Mouse (Mus musculus): ENCODE results near the gene 1700023F06Rik. TPM values are rescaled to one million over a fixed set of nuclear protein-coding genes. Genes with fewer than 3 reads are reported as not detected.

Gene 1700023F06Rik
- not detected in 2 replicates for polyA plus RNA-seq (2012; ENCODE audit: low replicate concordance)

GRCm38 (mm10) chr11:103208458-103208857 is at the start of gene 1700023F06Rik:
TSS of gene 1700023F06Rik (minus strand) at chr11:103208558.

DNA sequence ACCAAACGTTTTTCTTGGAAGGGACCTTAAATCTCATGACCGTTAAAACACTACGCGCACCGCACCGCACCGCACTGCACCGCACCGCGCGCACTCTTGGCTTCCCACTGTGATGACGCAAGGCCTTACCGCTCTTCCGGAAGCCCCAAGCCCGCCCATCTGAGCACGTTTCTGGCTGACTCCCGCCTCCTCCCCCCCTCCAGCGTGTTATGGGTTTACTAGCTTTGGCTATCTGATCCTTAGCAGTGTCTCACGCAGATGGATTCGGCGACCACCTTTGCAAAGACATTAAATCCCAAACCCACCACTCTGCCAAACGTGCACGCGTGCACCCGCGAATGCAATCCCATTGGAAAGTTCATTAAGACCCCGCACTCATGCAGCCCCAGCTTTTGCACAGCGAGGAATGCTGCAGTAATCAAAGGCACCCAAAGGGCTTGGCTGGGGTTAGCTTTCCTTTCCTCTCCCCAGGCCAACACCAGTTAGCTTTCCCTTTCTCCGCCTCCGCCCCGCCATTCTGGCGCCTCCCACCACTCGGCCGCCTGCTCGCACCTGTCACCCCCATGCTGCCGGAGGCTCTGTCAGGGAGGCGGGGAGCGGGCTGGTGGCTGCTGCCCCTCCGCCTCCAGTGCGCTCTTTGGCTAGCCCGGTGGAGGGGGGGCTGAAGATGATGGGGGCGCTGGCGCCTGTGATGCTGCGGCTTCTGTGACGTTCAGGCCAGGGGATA is 9.6 kb upstream of the 1700023F06Rik start, which contains the start of gene Spata32:
TSS of gene Spata32 (minus strand) at position 643 of the 727 bp plus-strand sequence.

DNA sequence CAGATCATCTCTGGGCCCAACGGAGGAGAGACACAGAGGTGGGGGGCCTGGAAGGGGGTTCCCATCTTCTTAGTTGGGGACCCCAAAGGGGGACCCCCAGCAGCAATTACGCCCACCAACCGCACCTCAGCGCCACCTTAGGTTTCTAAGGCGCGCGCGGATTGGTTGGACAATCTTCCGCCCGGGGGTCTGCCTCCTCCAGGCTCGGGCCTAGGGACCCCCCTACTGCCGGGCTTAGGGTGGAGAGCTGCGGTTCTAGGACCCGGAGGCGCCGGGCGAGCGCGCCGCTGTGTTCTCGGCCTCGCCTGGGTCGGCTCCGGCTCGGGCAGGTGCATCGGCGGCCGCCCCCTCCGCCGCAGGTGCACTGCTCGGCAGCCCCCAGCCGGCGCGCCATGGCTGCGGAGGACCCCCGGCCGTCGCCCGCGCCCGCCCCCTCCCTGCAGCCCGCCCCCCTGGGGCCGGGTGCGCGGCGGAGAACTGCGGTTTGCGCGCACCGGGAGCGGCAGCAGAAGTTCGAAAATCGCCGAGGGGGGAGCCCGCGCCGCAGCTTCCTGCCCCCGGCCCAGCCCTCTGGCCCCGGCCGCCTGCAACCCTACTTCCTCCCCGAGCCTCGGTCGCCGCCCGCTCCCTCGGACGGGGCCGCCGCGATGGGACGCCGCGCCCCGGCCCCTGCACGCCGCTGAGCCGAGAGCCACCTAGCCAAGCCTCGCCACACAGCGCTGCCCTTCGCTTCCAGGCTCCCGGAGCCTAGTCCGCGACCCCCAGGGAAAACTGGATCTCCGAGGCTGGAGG is 37.7 kb downstream of the 1700023F06Rik start, which contains the start of gene Fmnl1:
TSS of gene Fmnl1 (plus strand) at position 614 of the 792 bp plus-strand sequence.

Other genes with a start within 250 kb of the 1700023F06Rik start
- 2.2 and 23.9 TPM in 2 replicates for gene Nmt1, start 180.4 kb downstream of the 1700023F06Rik start, polyA plus RNA-seq (2012; ENCODE audit: low replicate concordance)
- 34.7 and 104 TPM in 2 replicates for gene Dcakd, start 180.2 kb downstream of the 1700023F06Rik start, polyA plus RNA-seq (2012; ENCODE audit: low replicate concordance)
- 0.51 and 0.59 TPM in 2 replicates for gene Plcd3, start 106.9 kb downstream of the 1700023F06Rik start, polyA plus RNA-seq (2012; ENCODE audit: low replicate concordance)
- 43.1 and 44.8 TPM in 2 replicates for gene Acbd4, start 106.9 kb downstream of the 1700023F06Rik start, polyA plus RNA-seq (2012; ENCODE audit: low replicate concordance)
- 10.6 and 12.4 TPM in 2 replicates for gene Hexim1, start 92.3 kb downstream of the 1700023F06Rik start, polyA plus RNA-seq (2012; ENCODE audit: low replicate concordance)
- 6.5 and 8.1 TPM in 2 replicates for gene Hexim2, start 76.1 kb downstream of the 1700023F06Rik start, polyA plus RNA-seq (2012; ENCODE audit: low replicate concordance)
- gene Fmnl1, start 37.5 kb downstream of the 1700023F06Rik start, polyA plus RNA-seq (2012; ENCODE audit: low replicate concordance) = 32.9 and 73.9 TPM in 2 replicates
- not detected in 2 replicates for gene Spata32, start 9.9 kb upstream of the 1700023F06Rik start, polyA plus RNA-seq (2012; ENCODE audit: low replicate concordance)
- 4.3 and 9.6 TPM in 2 replicates for gene Map3k14, start 58.9 kb upstream of the 1700023F06Rik start, polyA plus RNA-seq (2012; ENCODE audit: low replicate concordance)
- gene Arhgap27, start 155.1 kb upstream of the 1700023F06Rik start, polyA plus RNA-seq (2012; ENCODE audit: low replicate concordance) = 19.4 and 73.3 TPM in 2 replicates
- gene Plekhm1, start 204.1 kb upstream of the 1700023F06Rik start, polyA plus RNA-seq (2012; ENCODE audit: low replicate concordance) = 18.6 and 20.0 TPM in 2 replicates

All from leukemia stem cell, adult 10-12 weeks (primary cell).